Mouse (Mus musculus) lung, postnatal 4 days (tissue): ENCODE results near the gene Serinc5.
"Not testable (repeated sequence)": the region's sequence is repeated elsewhere in the genome, so short reads cannot be mapped to it uniquely, and the experiment has no call there.

Experiments
- DNase-seq, 2 experiments: peaks; one replicate each; pipeline ENCODE4 v3.0.0; 2021

Gene Serinc5

DNA sequence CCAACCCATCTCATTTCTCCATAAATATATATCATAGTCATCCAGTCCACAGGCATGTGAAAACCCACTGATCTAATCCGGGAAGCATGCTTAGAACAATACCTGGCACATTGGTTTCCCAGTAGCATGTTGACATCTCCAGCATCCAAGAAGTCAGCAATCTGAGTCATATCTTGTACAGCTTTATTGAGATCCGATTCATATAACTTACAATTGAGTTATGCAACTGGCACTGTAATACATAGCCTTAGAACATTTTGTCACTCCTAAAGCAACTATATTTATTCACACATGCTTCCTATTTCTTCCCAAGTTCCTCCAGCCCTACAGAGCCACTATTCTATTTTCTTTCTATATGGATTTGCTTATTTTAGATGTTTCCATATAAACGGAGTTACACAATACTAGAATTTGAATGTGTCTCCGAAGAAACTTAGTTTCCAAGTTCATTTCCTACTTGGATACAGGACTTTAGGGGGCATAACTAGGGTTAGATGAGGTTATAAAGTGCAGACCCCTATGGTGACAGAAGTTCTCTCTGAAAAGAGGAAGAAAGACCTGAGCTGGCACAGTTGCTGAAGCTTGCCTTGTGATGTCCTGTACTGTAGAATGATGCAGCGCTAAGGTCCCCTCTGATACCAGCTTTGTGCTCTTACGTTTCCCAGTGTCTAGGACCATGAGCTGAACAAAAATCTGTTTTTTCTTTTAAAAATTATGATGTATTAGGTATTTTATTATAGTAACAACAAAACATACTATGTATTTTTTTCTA lies 57.5 kb downstream of the Serinc5 start:
- no peak for DNase-seq

DNA sequence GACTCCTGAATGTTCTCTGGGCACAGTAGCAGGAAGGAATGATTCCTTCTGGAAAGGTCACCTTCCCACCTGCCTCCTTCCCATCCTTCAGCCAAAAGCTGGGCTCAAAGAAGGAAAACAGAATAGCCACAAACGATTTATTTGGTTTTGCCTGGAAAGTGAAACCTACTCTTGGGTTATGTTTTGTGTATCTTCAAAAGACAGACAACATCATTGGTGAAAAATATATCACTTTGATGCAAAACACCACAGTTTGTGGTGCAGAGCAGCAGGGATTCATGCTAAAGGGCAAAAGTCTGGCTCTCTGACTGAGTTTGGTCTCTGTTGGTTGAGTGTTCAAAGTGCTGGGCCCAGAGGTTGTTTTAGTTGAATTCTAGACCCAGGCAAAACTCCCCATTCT lies 60.8 kb downstream of the Serinc5 start:
- no peak for DNase-seq

DNA sequence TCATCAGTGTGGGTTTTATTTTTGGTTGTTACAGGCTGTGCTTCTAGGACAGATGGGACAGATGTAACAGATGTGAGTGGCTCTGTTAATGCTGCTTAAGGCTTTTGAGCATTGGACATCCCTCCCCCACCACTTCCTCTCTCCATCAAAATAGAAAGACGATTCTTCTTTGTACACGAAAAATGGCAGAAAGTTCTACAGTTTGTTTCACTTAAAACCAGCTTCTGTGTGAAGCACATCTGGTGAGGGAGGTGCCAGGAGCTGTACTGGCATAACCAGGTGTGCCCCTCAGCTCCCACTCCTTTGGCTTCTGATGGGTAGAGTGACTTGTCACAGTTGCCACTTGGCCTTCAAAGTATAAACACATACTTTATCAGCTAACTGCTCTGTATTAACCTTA lies 63.8 kb downstream of the Serinc5 start:
- no peak for DNase-seq

DNA sequence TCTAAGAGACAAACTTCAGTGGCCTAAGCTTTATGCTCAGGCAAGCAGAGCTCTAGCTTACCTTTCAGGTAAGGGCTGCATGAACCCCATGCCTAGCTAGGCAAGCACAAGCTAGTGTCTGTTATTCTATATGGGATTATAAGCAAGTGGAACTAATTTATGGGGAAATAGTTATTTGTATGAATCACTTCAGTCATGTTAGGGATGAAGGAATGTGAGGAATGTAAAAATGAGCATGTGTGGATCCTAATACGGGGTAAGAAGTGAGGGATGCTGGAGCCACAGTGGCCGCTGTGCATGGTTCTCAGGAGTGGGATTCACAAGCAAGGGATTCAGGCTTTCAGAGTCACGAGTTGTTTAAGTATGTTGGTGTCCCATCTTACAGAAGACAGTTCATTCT lies 64.4 kb downstream of the Serinc5 start:
- no peak for DNase-seq

DNA sequence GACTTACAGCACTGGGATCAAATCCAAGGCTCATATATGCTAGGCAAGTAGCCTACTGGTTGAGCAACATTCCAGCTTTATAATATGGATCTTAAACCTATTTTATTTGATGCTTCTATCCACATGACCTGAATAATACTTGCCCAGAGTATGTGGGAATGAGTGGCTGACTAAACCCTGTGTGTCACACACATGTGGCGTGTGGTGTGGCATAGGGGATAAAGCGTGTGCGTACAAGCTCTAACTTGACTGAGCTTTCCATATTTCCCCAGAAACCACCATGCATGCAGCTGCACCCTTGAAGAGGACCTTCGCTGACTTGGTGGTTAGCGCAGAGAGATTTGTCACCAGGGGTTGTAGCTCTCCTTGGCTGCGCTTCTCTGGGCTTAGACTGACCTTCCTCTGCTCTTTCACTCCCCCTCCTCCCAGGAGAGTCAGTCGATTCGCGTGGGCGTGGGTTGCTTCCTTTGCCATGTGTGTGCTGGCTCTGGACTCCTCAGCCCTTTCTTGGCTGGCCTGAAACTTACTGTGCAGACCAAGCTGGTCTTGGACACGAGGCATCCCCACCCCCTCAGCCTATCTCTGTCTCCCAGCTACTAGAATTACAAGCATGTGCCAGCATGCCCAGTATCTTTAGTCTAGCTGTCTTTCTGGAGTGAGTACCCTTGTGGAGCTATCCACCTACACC lies 65.2 kb downstream of the Serinc5 start:
- DNase-seq, result no peak

DNA sequence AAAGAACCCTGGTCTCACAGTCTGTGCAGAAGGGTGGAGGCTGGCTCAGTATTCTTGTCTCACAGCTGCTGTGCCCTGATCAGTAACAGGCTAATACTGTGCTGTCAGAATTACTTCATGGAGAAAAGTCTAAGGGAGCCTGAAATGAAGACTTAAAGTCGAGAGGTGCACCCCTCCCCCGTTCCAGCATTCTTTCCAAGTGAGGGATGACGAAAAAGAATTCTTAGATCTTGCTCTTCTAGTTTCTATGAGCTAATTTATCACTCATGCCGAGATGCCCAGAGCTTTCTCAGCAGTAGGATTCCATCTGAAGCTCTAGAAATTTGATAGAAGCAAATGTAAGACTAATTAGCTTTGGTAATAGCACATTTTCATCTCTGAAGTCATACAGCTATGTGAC lies 66.8 kb downstream of the Serinc5 start:
- DNase-seq, result no peak

DNA sequence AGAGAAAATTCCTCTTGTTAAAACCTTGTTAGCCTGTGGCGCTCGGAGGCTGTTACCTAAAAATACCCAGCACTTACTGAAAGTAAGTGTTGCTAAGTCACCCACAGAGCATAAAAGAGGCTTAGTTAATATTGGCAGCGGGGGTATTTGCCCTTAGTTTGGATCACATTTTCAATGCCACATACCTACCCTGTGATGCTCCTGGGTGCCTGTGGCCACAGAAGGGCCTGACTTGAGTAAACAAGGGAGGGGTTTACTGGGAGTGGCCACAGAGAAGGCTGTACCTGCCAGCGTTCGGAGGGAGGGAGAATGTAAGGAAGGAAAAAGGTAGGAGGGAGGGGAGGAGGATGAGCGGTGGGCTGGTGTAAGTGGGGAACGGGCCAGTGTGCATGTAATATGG lies 68.8 kb downstream of the Serinc5 start:
- DNase-seq, result no peak

DNA sequence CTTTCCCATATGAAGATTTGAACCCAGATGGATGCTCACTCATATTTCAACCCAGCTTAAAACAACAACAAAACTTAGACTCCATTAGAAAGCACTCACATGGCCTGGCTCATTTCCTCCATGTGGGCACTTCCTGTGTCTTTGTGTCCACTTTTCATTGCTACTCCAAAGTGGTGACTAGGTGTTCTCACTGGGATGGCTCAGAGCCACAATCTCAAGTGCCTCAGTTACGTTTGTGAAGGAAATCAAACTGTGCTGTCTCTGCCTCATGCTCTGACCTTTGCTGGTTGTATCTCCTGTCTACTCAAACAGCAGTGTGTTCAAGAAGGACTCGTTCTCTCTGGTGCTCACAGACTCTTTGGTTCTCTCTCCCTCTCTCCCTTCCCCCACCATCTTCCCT lies 70.7 kb downstream of the Serinc5 start:
- no peak for DNase-seq

DNA sequence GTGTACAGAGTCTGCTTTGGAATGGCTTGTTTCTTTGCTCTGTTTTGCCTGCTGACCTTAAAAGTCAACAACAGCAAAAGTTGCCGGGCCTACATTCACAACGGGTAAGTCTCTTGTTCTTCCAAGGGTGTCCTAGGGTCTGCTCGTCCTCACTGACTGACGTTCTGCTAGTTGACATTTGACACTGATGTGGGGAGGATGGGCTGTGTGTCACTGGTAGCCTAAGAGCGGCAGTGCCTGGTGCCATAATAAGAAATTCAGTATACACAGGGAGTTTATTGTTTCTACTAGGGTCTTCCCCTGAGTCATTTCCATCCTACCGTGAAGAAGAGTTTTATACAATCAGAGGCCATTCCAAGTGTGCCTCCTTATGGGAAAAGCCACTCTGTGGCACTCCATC lies 71.9 kb downstream of the Serinc5 start:
- DNase-seq, result no peak

DNA sequence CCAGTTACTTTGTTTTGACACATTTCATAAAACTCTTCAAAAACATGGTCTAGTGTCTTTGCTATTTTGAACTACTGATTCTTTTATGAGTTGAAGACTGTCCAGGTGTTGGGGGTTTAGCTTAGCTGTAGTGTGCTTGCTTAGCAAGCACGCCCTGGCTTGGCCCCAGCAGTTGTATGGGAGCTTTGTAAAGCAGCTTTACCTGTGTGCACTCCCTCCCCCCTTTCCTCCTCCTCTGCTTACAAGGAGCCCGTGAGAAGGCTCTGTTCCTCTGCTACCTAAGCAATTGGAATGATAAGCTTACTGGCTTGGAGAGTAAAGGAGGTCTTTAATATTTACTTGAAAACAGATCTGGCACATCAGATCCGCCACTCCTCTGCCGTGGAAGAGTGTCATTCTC lies 72.6 kb downstream of the Serinc5 start:
- no peak for DNase-seq

DNA sequence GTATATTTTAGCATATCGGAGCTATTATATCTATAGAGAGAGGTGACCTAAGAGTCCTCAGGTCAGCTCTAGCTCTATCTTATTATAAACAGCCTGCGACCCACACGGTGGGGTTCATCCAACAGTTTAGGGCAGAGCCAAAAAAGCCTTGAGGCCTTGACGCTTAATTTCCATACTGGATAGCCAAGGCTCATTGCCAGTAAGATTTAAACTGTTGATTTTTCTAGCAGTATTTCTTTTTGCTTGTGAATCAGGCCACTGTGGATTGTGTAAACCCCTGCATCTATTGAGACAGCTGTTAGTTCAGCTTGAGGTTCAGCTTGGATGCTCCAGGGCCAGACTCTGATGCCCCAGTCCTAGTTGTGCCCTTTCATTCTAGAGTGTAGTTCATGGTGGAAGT lies 73.4 kb downstream of the Serinc5 start:
- DNase-seq, result no peak

DNA sequence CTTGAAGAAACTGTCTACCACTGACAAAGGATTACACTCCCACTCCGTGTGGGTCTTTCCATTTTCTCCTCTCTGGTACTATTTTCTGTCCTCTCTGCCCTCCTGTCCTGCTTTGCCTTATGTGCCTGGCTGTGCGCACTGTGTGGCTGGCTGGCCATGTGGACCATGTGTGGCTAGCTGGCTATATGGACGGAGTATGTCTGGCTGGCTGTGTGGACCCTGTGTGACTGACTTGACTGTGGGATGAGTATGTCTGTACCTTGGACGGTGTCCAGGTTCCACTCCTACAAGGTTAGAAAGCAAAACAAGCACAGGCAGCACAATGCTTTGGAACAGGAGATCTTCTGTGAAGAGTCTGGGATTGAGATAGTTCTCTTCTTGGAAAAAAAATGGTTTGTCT lies 74.4 kb downstream of the Serinc5 start:
- DNase-seq, result no peak

DNA sequence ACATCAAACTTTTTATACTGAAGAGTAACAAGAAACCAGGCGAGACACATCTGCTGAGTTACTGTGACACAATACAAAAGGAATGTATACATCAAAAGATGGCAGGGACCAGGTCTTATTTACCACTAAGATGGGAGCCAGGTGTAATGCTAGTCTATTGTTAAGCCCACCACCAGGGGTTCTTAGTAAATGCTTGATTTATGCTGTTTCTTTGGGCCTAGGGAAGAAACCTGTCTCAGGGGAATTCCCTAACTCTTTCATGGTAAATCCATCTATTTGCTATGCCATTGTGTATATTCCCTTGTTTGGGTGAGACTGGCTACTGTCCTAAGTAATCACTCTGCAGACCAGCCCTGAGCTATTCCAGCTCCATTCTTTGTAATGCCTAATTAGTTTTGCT lies 76.3 kb downstream of the Serinc5 start:
- DNase-seq, result not testable (repeated sequence)

DNA sequence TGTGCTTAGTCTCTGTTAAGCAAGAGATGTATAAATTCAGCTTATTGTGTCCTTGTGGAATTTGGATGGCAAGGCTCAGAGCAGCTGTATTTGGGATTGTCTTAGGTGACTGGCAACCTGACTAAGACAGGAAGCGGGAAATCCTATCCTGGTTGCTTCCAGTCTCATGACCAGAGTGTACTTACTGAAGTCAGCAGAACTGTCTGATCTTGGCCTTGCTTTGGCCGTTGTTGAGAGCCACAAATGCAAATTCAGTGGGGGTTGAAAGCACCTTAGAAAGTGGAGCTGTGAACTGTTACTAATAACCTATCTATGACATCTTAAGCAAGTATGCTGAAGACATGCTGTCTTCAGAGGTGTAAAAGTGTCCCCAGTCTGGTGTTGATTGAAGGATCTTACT lies 78.2 kb downstream of the Serinc5 start:
- no peak for DNase-seq

DNA sequence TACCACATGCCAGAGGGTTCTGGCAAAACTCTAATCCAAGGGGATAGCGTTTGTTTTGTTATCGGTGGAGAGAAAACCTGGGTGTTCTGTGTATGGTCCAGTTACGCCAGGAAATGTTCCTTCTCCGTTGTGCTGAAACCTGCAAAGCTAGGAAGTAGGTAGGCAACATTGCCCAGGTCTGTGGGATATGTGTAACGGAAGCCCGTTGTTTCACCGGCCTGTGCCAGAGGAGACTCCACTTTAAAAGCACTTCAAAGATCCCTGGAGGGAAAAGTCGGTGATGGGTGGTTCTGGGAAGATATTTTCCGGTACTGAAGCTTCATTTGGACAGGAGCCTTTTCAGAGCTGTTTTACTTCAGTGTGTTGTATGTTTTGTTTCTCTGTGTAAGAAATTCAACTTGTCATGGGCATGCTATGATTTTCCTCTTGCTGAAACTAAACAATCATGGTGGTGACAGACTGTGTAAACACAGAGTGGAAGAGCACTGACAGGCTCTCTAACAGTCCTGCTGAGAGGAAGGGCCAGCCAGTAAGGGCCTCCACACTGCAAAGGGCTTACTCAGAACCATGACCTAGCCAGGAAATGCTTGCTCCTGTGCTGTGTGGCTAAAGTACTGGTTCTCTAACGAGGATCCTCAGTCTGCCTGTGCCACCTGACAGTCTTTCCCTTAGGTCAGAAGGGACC lies 83.1 kb downstream of the Serinc5 start:
- DNase-seq, result peak in 1 of 2 experiments; percentile 40

DNA sequence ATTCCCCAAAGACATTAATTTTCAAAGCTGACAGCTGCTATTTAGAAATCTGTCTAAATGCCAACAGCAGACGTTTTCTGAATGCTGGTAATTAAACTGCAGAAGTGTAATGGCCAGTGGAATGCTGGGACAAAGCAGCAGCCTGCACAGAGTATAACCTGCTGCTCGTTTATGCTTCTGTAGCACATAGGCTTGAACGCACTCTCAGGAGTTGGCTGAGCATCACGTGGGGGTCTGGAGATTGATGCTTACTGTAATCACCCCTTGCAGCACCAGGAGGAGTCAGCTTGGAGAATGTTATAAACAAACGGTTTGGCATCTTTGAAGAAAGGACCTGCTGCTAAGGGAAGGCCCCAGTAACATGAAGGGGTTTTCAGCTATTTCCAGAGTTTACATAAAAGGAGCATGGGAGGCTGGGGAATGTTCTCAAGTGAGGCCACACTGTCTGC lies 85.6 kb downstream of the Serinc5 start:
- DNase-seq, result no peak

DNA sequence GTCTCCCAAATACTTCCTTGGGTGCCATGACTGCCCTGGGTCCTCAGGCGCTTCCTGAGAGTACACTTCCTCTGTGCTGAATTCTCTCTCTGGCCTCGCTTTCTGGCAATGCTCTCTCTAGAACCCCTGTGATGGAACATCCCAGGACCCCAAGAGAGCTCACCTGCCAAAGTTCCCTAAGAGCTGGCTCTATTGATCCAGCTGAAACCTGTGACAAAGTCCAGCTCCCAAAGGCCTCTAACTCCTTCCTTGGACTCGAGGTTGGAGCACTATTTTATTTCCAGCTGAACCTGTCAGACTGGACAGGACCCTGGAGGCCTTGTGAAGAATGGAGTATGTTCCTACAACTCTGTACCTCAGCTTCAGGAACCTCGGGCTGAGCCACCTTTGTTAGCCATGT lies 86.2 kb downstream of the Serinc5 start:
- DNase-seq, result no peak

DNA sequence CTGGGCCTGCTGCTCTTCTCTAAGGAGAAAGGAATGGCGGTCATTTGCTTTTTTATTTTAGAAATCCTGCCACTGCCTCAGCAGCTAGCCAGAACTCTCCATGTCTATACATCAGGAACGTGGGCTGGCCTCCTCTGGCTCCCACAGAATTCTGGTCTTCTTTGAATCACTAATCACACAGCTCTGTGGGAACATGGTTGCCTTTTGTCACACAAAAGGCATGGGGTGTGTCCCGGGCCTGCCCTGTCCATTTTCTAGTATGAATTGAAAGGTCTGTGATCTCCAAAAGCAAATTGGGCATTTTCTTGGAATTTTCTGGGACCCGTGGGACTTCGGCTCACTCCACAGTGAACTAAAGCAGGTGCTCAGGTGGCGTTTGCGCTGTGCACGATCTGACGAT lies 87.9 kb downstream of the Serinc5 start:
- no peak for DNase-seq

DNA sequence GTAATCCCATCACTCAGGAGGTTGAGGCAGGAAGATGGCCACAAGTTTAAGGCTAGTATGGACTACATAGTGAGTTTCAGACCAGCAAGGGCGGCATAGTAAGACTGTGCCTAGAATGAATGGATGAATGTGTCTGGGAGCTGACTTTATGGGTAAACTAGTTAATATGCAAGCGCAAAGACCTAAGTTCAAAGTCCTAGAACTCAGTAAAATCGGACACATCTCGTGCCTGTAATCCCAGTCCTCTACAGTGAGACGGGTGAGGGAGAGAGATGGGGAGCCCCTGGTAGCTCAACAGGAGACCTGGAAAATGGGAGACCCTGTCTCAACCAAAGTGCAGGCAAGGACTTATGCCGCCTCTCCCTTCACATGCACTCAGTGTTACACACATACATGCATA lies 88.5 kb downstream of the Serinc5 start:
- DNase-seq, result no peak

DNA sequence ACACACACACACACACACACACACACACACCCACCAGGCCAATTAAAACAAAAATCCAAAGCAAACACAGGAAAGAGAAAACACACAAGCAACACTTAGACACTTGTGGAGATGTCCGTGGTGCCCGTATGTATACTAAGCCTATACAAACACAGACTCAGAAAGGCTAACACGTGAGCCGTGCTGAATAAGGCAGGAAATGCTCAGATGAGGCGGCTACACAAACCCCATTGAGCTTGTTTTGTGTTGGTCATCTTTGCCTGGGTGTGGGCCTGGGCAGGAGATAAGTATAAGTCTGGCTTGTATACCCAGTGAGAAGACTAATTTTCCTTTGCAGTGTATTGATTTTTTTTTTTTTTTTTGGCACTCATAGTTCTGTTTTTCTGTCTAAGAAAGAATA lies 91.1 kb downstream of the Serinc5 start:
- DNase-seq, result no peak

DNA sequence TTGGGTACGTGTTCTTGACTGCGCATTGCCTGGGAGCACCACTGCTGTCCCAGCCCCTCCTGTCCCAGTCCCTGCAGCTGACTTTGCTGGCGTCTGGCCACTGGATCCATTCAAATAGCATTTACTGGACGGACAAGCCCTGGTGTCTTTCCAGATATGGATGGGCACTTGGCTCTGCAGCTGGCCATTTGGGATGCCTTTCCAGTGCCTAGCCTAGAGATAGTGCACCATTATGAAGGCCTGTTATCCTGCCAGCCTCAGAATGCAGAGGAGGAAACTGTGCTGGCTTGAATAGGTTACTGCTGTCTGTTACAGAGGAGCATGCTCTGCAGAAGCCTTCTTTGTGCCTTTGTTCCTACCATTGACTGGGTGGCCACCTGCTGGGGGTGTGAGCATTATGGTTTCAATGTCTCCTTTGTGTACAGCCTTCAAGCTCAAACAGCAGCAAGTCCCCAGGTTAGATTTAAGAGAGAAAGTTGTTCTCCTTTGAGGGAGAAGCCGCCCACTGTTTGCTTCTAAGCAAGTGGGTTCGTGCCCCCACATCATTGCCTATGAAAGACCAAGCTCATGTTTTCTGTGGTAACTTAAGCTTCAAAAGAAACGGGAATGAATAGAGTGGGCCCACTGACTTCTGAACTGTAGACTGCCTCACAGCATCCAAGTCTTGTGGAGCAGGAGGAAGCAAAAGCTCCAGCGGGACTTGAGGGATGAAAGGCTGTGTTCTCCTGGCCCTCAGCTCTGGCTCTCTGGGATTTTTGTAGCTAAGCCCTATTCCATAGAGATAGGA lies 92.5 kb downstream of the Serinc5 start:
- peak in 1 of 2 experiments; percentile 48 for DNase-seq

DNA sequence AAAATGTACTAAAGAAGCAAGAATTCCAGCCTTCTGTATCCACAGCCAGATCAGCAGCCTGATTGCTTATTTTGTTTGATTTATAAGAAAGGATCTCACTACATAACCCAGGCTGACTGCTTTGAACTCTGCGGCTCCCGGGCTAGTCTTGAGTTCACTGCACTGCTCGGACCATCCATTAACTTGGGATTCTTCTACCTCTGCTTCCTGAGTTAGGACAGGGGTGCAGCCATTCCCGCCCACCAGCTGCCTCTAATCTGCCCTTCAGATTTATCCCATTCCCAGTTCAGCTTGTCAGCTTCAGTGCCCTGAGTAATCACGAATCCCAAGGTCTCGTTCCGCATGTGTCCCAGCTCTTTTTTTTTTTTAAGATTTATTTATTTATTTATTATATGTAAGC lies 93.3 kb downstream of the Serinc5 start:
- DNase-seq, result no peak

DNA sequence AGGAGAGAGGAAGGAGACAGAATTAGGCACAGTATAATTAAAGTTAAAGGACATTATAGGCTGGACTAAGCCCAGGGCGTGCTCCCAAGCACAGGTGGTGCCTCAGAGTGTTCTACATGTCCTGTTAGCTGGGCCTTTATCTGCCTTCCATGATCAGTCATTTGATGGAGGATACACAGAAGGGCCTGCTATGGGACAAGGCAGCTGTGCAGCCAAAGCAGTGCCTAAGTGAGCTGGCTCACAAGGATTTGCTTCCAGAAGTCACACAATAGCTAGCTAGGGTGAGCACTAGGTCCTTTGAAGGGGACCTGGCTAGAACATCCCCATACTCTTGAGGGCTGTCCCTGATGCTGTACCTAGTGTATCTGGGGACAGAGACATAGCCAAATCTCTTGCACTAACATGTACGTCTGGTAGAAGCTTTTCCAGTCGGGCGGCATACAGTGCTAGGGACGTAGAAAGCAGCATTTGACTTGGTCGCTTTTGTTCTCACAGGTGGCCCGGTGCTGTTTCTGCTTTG lies 94.2 kb downstream of the Serinc5 start:
- no peak for DNase-seq
